Mouse (Mus musculus) liver, embryonic 14.5 days (tissue): ENCODE measurements at regions not wholly inside any gene's neighbourhood (a gene's known extent, or its start where the extent isn't known, plus 50 kb on each side); places are given as distances from the start of the nearest gene placed in this dataset.
"Not testable (repeated sequence)": the region's sequence is repeated elsewhere in the genome, so short reads cannot be mapped to it uniquely, and the experiment has no call there.

Source experiments
- CTCF ChIP-seq: IDR thresholded peaks from 2 replicates; pipeline ENCODE4 v1.5.1; 2016; ENCODE audit warnings: antibody characterized with exemption, low read depth, control low read depth
- EP300 ChIP-seq: IDR thresholded peaks from 2 replicates; pipeline ENCODE4 v1.6.1; 2016; ENCODE audit warnings: antibody characterized with exemption, low read depth

DNA sequence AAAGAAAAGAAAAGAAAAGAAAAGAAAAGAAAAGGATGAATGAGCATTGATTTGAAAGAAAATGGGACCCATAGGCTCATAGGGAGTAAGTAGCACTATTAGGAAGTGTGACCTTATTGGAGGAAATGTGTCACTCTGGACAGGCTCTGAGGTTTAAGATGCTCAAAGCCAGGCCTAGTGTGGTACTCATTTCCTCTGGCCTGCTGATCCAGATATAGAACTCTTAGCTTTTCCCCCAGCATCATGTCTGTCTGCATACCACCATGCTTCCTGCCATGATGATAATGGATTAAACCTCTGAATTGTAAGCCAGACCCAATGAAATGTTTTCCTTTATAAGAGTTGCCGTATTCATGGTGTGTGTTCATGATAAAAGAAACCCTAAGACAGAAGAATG, 206.9 kb downstream of the Samd9l start:
- not testable (repeated sequence) for TF ChIP-seq CTCF, EP300
